Mouse (Mus musculus) hindbrain, embryonic 11.5 days (tissue): ENCODE measurements around the gene Camsap1. TPM values are rescaled to one million over a fixed set of nuclear protein-coding genes. Genes with fewer than 3 reads are reported as not detected.

Experiments used
- ATAC-seq: fragments of 200-750 bp; cut with Nextera tagmentation; 2 replicates; pipeline ENCODE4 v1.8.0; 2017; ENCODE audit warnings: mild to moderate bottlenecking, moderate TSS enrichment, moderate library complexity; ENCODE audit not compliant: low FRiP score
- DNase-seq: peaks from one replicate; pipeline ENCODE4 v3.0.0-alpha.2; 2015; ENCODE audit warnings: low spot score
- H3K27ac ChIP-seq: fragments of 300-500 bp; sonication (generic); 2 replicates; pipeline ENCODE4 v1.5.1; 2014; ENCODE audit warnings: mild to moderate bottlenecking, low read depth, low read length
- H3K27me3 ChIP-seq: fragments of 300-500 bp; sonication (generic); 2 replicates; pipeline ENCODE4 v1.6.1; 2014; ENCODE audit warnings: mild to moderate bottlenecking, low read length, moderate library complexity, mixed read lengths; ENCODE audit not compliant: control insufficient read depth, insufficient read depth
- H3K36me3 ChIP-seq: fragments of 300-500 bp; sonication (generic); 2 replicates; pipeline ENCODE4 v1.6.1; 2014; ENCODE audit warnings: mild to moderate bottlenecking, low read length, moderate library complexity, mixed read lengths; ENCODE audit not compliant: control insufficient read depth, insufficient read depth
- H3K4me1 ChIP-seq: fragments of 300-500 bp; sonication (generic); replicated peaks from 2 replicates; pipeline ENCODE4 v1.6.1; 2014; ENCODE audit warnings: low read length, mixed read lengths; ENCODE audit not compliant: control insufficient read depth, insufficient read depth
- H3K4me2 ChIP-seq: fragments of 300-500 bp; sonication (generic); replicated peaks from 2 replicates; pipeline ENCODE4 v1.6.1; 2014; ENCODE audit warnings: mild to moderate bottlenecking, low read depth, low read length
- H3K4me3 ChIP-seq: fragments of 300-500 bp; sonication (generic); 2 replicates; pipeline ENCODE4 v1.5.1; 2014; ENCODE audit warnings: low read depth, low read length
- H3K9ac ChIP-seq: fragments of 300-500 bp; sonication (generic); 2 replicates; pipeline ENCODE4 v1.6.1; 2014; ENCODE audit warnings: low read depth, low read length
- H3K9me3 ChIP-seq: fragments of 300-500 bp; sonication (generic); 2 replicates; pipeline ENCODE4 v1.6.1; 2016; ENCODE audit warnings: low read length; ENCODE audit not compliant: control insufficient read depth
- WGBS: fragments of 180-500 bp; shearing (Covaris S2); extraction: QIAGEN DNeasy Blood & Tissue Kit; methylation state at CpG from one replicate; pipeline ENCODE4 v1.1.7; 2014; 5-methylcytosine and 5-hydroxymethylcytosine counted together
- polyA plus RNA-seq: library from polyadenylated mRNA; unstranded; fragments of >200 nt; fragmentation: Nextera tagmentation; extraction: Ambion mirVana; gene quantifications from 2 replicates; pipeline ENCODE4 v1.2.1, GENCODE M21; 2014

Gene Camsap1
- polyA plus RNA-seq, 1 experiment from 2014 or later: 34.9 TPM

GRCm38 (mm10) chr2:25919972-25920371 is 63.1 kb downstream of the Camsap1 start:
- no peak overlapping the region for H3K9ac ChIP-seq
- H3K27ac ChIP-seq: no peak overlapping the region
- H3K27me3 ChIP-seq: no peaks in the 10 kb centered on the region
- no peak overlapping the region for H3K4me2 ChIP-seq
- DNase-seq (no peak), ATAC-seq (no peak)
- WGBS: 78% methylated on average over 3 of the region's 3 CpGs
- H3K36me3 ChIP-seq: no peaks in the 10 kb centered on the region
- H3K4me1 ChIP-seq: no peaks in the 10 kb centered on the region
- H3K4me3 ChIP-seq: no peak overlapping the region
- H3K9me3 ChIP-seq: no peaks in the 10 kb centered on the region

GRCm38 (mm10) chr2:25918408-25918807 is 64.7 kb downstream of the Camsap1 start:
- H3K9ac ChIP-seq: no peak overlapping the region
- no peak for DNase-seq
- no peaks in the 10 kb centered on the region for H3K9me3 ChIP-seq
- no peak overlapping the region for H3K4me3 ChIP-seq
- H3K36me3 ChIP-seq: no peaks in the 10 kb centered on the region
- H3K27me3 ChIP-seq: no peaks in the 10 kb centered on the region
- no peaks in the 10 kb centered on the region for H3K4me1 ChIP-seq
- no peak overlapping the region for H3K4me2 ChIP-seq
- no peak overlapping the region for H3K27ac ChIP-seq
- 87% methylated on average over 2 of the region's 2 CpGs for WGBS
- no peak for ATAC-seq

GRCm38 (mm10) chr2:25914821-25915220 is 68.3 kb downstream of the Camsap1 start:
- 87% methylated on average over 5 of the region's 5 CpGs for WGBS
- H3K27ac ChIP-seq: no peak overlapping the region
- no peak overlapping the region for H3K4me3 ChIP-seq
- H3K36me3 ChIP-seq: no peaks in the 10 kb centered on the region
- H3K4me2 ChIP-seq: no peak overlapping the region
- H3K9me3 ChIP-seq: no peaks in the 10 kb centered on the region
- DNase-seq (no peak), ATAC-seq (no peak)
- H3K9ac ChIP-seq: no peak overlapping the region
- no peaks in the 10 kb centered on the region for H3K27me3 ChIP-seq
- no peaks in the 10 kb centered on the region for H3K4me1 ChIP-seq

- Histone ChIP-seq H3K27ac (no peak overlapping the region), H3K4me1 (no peaks in the 10 kb centered on the region), H3K27me3 (no peaks in the 10 kb centered on the region), H3K9me3 (no peaks in the 10 kb centered on the region), H3K4me3 (no peak overlapping the region), H3K36me3 (no peaks in the 10 kb centered on the region), H3K4me2 (no peak overlapping the region), H3K9ac (no peak overlapping the region)
- DNase-seq (no peak), ATAC-seq (no peak)
- 82% methylated on average over 4 of the region's 4 CpGs for WGBS
Observed at GRCm38 (mm10) chr2:25914201-25914600, 68.9 kb downstream of the Camsap1 start.

GRCm38 (mm10) chr2:25913247-25913646 is 69.8 kb downstream of the Camsap1 start:
- H3K4me2 ChIP-seq: no peak overlapping the region
- no peak overlapping the region for H3K27ac ChIP-seq
- H3K4me3 ChIP-seq: no peak overlapping the region
- H3K9ac ChIP-seq: no peak overlapping the region
- DNase-seq (peak; percentile 20), ATAC-seq (no peak)
- 55% methylated on average over 2 of the region's 2 CpGs for WGBS
- H3K9me3 ChIP-seq: no peaks in the 10 kb centered on the region
- no peaks in the 10 kb centered on the region for H3K36me3 ChIP-seq
- H3K4me1 ChIP-seq: no peaks in the 10 kb centered on the region
- H3K27me3 ChIP-seq: no peaks in the 10 kb centered on the region

- Histone ChIP-seq H3K9me3 (no peaks in the 10 kb centered on the region), H3K4me1 (no peaks in the 10 kb centered on the region), H3K27ac (no peak overlapping the region), H3K27me3 (no peaks in the 10 kb centered on the region), H3K4me3 (no peak overlapping the region), H3K4me2 (no peak overlapping the region), H3K36me3 (no peaks in the 10 kb centered on the region), H3K9ac (no peak overlapping the region)
- no peak for DNase-seq
- ATAC-seq: no peak
- 85% methylated on average over 12 of the region's 12 CpGs for WGBS
Observed at GRCm38 (mm10) chr2:25909872-25910271, 73.2 kb downstream of the Camsap1 start.

GRCm38 (mm10) chr2:25898970-25899369 is 84.1 kb downstream of the Camsap1 start:
- no peaks in the 10 kb centered on the region for H3K4me1 ChIP-seq
- ATAC-seq (no peak), DNase-seq (no peak)
- no peaks in the 10 kb centered on the region for H3K27me3 ChIP-seq
- no peaks in the 10 kb centered on the region for H3K36me3 ChIP-seq
- H3K4me3 ChIP-seq: no peak overlapping the region
- no peaks in the 10 kb centered on the region for H3K9me3 ChIP-seq
- 83% methylated on average over 9 of the region's 9 CpGs for WGBS
- H3K27ac ChIP-seq: no peak overlapping the region
- H3K4me2 ChIP-seq: no peak overlapping the region
- H3K9ac ChIP-seq: no peak overlapping the region

- H3K4me1 ChIP-seq: no peaks in the 10 kb centered on the region
- H3K4me3 ChIP-seq: no peak overlapping the region
- H3K27me3 ChIP-seq: no peaks in the 10 kb centered on the region
- 79% methylated on average over 7 of the region's 7 CpGs for WGBS
- H3K9me3 ChIP-seq: no peaks in the 10 kb centered on the region
- H3K36me3 ChIP-seq: no peaks in the 10 kb centered on the region
- DNase-seq: no peak
- ATAC-seq: no peak
- H3K4me2 ChIP-seq: no peak overlapping the region
- H3K9ac ChIP-seq: no peak overlapping the region
- H3K27ac ChIP-seq: no peak overlapping the region
Observed at GRCm38 (mm10) chr2:25892440-25892839, 90.6 kb downstream of the Camsap1 start.

GRCm38 (mm10) chr2:25888144-25888543 is 94.9 kb downstream of the Camsap1 start:
- Histone ChIP-seq H3K36me3 (no peaks in the 10 kb centered on the region), H3K9me3 (no peaks in the 10 kb centered on the region), H3K9ac (no peak overlapping the region), H3K4me2 (no peak overlapping the region), H3K27ac (no peak overlapping the region), H3K27me3 (no peaks in the 10 kb centered on the region), H3K4me1 (no peaks in the 10 kb centered on the region), H3K4me3 (no peak overlapping the region)
- WGBS: 72% methylated on average over 5 of the region's 5 CpGs
- DNase-seq: no peak
- no peak for ATAC-seq
